Mouse (Mus musculus) intestine, embryonic 16.5 days (tissue): ENCODE data around the gene Sept11. TPM values are rescaled to one million over a fixed set of nuclear protein-coding genes. Genes with fewer than 3 reads are reported as not detected.

Experiments
- ATAC-seq: fragments of 200-750 bp; cut with Nextera tagmentation; 2 replicates; pipeline ENCODE4 v1.8.0; 2017; ENCODE audit warnings: moderate TSS enrichment, moderate library complexity
- H3K27ac ChIP-seq: fragments of 300-500 bp; sonication (generic); 2 replicates; pipeline ENCODE4 v1.5.1; 2014; ENCODE audit warnings: mild to moderate bottlenecking, low read length
- H3K27me3 ChIP-seq: fragments of 300-500 bp; sonication (generic); replicated peaks from 2 replicates; pipeline ENCODE4 v1.6.1; 2014; ENCODE audit warnings: low read length, control low read depth, mixed read lengths; ENCODE audit not compliant: control insufficient read depth, insufficient read depth
- H3K36me3 ChIP-seq: fragments of 300-500 bp; sonication (generic); 2 replicates; pipeline ENCODE4 v1.6.1; 2014; ENCODE audit warnings: low read length, control low read depth; ENCODE audit not compliant: control insufficient read depth, insufficient read depth
- H3K4me1 ChIP-seq: fragments of 300-500 bp; sonication (generic); 2 replicates; pipeline ENCODE4 v1.6.1; 2014; ENCODE audit warnings: low read length, control low read depth, mixed read lengths; ENCODE audit not compliant: control insufficient read depth, insufficient read depth
- H3K4me2 ChIP-seq: fragments of 300-500 bp; sonication (generic); 2 replicates; pipeline ENCODE4 v1.6.1; 2014; ENCODE audit warnings: low read depth, low read length, control low read depth
- H3K4me3 ChIP-seq: fragments of 300-500 bp; sonication (generic); 2 replicates; pipeline ENCODE4 v1.5.1; 2014; ENCODE audit warnings: mild to moderate bottlenecking, low read length
- H3K9ac ChIP-seq: fragments of 300-500 bp; sonication (generic); 2 replicates; pipeline ENCODE4 v1.6.1; 2014; ENCODE audit warnings: low read depth, low read length
- H3K9me3 ChIP-seq: fragments of 300-500 bp; sonication (generic); 2 replicates; pipeline ENCODE4 v1.6.1; 2016; ENCODE audit warnings: low read length, control low read depth; ENCODE audit not compliant: control insufficient read depth
- WGBS: fragments of 180-500 bp; shearing (Covaris S2); extraction: QIAGEN DNeasy Blood & Tissue Kit; methylation state at CpG from one replicate; pipeline ENCODE4 v1.1.7; 2014; 5-methylcytosine and 5-hydroxymethylcytosine counted together
- polyA plus RNA-seq: library from polyadenylated mRNA; unstranded; fragments of >200 nt; fragmentation: Nextera tagmentation; extraction: Ambion mirVana; gene quantifications from 2 replicates; pipeline ENCODE4 v1.2.1, GENCODE M21; 2015

The Sept11 gene
- polyA plus RNA-seq, 1 experiment from 2014 or later = 116 TPM

GRCm38 (mm10) chr5:93051951-93052350, 41.3 kb upstream of the Sept11 start:
- no peaks in the 10 kb centered on the region for H3K36me3 ChIP-seq
- no peak overlapping the region for H3K9ac ChIP-seq
- H3K27me3 ChIP-seq = no peaks in the 10 kb centered on the region
- 77% methylated on average over 9 of the region's 9 CpGs for WGBS
- H3K9me3 ChIP-seq = no peaks in the 10 kb centered on the region
- no peak overlapping the region for H3K4me3 ChIP-seq
- H3K4me1 ChIP-seq = no peaks in the 10 kb centered on the region
- H3K4me2 ChIP-seq = no peak overlapping the region
- no peak overlapping the region for H3K27ac ChIP-seq
- no peak for ATAC-seq

GRCm38 (mm10) chr5:93053606-93054397, 39.4 kb upstream of the Sept11 start:
- no peak overlapping the region for H3K4me2 ChIP-seq
- no peaks in the 10 kb centered on the region for H3K27me3 ChIP-seq
- no peaks in the 10 kb centered on the region for H3K36me3 ChIP-seq
- no peak overlapping the region for H3K4me3 ChIP-seq
- no peak overlapping the region for H3K9ac ChIP-seq
- no peaks in the 10 kb centered on the region for H3K4me1 ChIP-seq
- ATAC-seq = no peak
- WGBS = 55% methylated on average over 8 of the region's 8 CpGs
- no peaks in the 10 kb centered on the region for H3K9me3 ChIP-seq
- no peak overlapping the region for H3K27ac ChIP-seq

GRCm38 (mm10) chr5:93060865-93061264, 32.4 kb upstream of the Sept11 start:
- H3K4me2 ChIP-seq = no peak overlapping the region
- WGBS = 85% methylated on average over 4 of the region's 4 CpGs
- H3K4me1 ChIP-seq = no peaks in the 10 kb centered on the region
- no peaks in the 10 kb centered on the region for H3K36me3 ChIP-seq
- no peaks in the 10 kb centered on the region for H3K27me3 ChIP-seq
- ATAC-seq = no peak
- no peak overlapping the region for H3K27ac ChIP-seq
- H3K4me3 ChIP-seq = no peak overlapping the region
- H3K9ac ChIP-seq = no peak overlapping the region
- no peaks in the 10 kb centered on the region for H3K9me3 ChIP-seq

- no peak overlapping the region for H3K4me3 ChIP-seq
- H3K9me3 ChIP-seq = no peaks in the 10 kb centered on the region
- no peaks in the 10 kb centered on the region for H3K4me1 ChIP-seq
- no peaks in the 10 kb centered on the region for H3K27me3 ChIP-seq
- 72% methylated on average over 7 of the region's 7 CpGs for WGBS
- H3K36me3 ChIP-seq = no peaks in the 10 kb centered on the region
- H3K27ac ChIP-seq = no peak overlapping the region
- no peak for ATAC-seq
- H3K4me2 ChIP-seq = no peak overlapping the region
- no peak overlapping the region for H3K9ac ChIP-seq
These were observed 15.4 kb upstream of the Sept11 start for GRCm38 (mm10) chr5:93077661-93078323.

GRCm38 (mm10) chr5:93079596-93079995, 13.6 kb upstream of the Sept11 start:
- H3K27ac ChIP-seq = no peak overlapping the region
- no peak overlapping the region for H3K9ac ChIP-seq
- no peaks in the 10 kb centered on the region for H3K9me3 ChIP-seq
- H3K4me1 ChIP-seq = no peaks in the 10 kb centered on the region
- peak; percentile 64 for ATAC-seq
- no peaks in the 10 kb centered on the region for H3K27me3 ChIP-seq
- 66% methylated on average over 3 of the region's 3 CpGs for WGBS
- no peak overlapping the region for H3K4me2 ChIP-seq
- H3K4me3 ChIP-seq = no peak overlapping the region
- no peaks in the 10 kb centered on the region for H3K36me3 ChIP-seq

- H3K27ac ChIP-seq = no peak overlapping the region
- H3K9me3 ChIP-seq = no peaks in the 10 kb centered on the region
- H3K4me2 ChIP-seq = no peak overlapping the region
- no peaks in the 10 kb centered on the region for H3K36me3 ChIP-seq
- no peaks in the 10 kb centered on the region for H3K27me3 ChIP-seq
- whole genome bisulfite sequencing = 51% methylated on average over 4 of the region's 4 CpGs
- H3K9ac ChIP-seq = no peak overlapping the region
- H3K4me3 ChIP-seq = no peak overlapping the region
- no peaks in the 10 kb centered on the region for H3K4me1 ChIP-seq
- ATAC-seq = no peak
These were observed 8.1 kb upstream of the Sept11 start for GRCm38 (mm10) chr5:93085015-93085598.

GRCm38 (mm10) chr5:93085900-93086299, 7.3 kb upstream of the Sept11 start:
- H3K9ac ChIP-seq = no peak overlapping the region
- ATAC-seq = no peak
- H3K27ac ChIP-seq = no peak overlapping the region
- no peak overlapping the region for H3K4me2 ChIP-seq
- no peaks in the 10 kb centered on the region for H3K27me3 ChIP-seq
- H3K4me1 ChIP-seq = peaks cover under 1% of the 10 kb centered on the region; the same call in 1 of the 2 replicates
- H3K9me3 ChIP-seq = no peaks in the 10 kb centered on the region
- H3K36me3 ChIP-seq = no peaks in the 10 kb centered on the region
- WGBS = 86% methylated on average over 4 of the region's 4 CpGs
- H3K4me3 ChIP-seq = no peak overlapping the region

GRCm38 (mm10) chr5:93091266-93091665, 2.0 kb upstream of the Sept11 start:
- ATAC-seq = no peak
- Histone ChIP-seq H3K9ac (0 out of 2 replicates have a peak overlapping the region, but pooled peaks have one; percentile 12), H3K4me1 (peaks cover 21% of the 10 kb centered on the region), H3K4me3 (peak overlapping the region; percentile 88), H3K9me3 (no peaks in the 10 kb centered on the region), H3K27ac (no peak overlapping the region), H3K36me3 (no peaks in the 10 kb centered on the region), H3K4me2 (peak overlapping the region; percentile 89), H3K27me3 (no peaks in the 10 kb centered on the region)
- WGBS = 60% methylated on average over 3 of the region's 3 CpGs

GRCm38 (mm10) chr5:93092147-93092781, 973 bp upstream of the Sept11 start:
- Histone ChIP-seq H3K4me2 (peak overlapping the region; percentile 89), H3K9me3 (no peaks in the 10 kb centered on the region), H3K4me1 (peaks cover 31% of the 10 kb centered on the region), H3K4me3 (peak overlapping the region; percentile 88), H3K9ac (peak overlapping the region; percentile 97), H3K36me3 (no peaks in the 10 kb centered on the region), H3K27ac (peak overlapping the region; percentile 93), H3K27me3 (no peaks in the 10 kb centered on the region)
- WGBS = 6% methylated on average over 28 of the region's 28 CpGs
- peak; percentile 31 for ATAC-seq
